Mouse (Mus musculus) MEL-GATA-1-ER (cell line): ENCODE results near the gene Fam92b.

Experiments
- DNase-seq: peaks from one replicate; pipeline ENCODE4 v3.0.0-alpha.2; 2012; ENCODE audit warnings: low read depth; ENCODE audit errors: extremely low read depth

Fam92b gene

DNA sequence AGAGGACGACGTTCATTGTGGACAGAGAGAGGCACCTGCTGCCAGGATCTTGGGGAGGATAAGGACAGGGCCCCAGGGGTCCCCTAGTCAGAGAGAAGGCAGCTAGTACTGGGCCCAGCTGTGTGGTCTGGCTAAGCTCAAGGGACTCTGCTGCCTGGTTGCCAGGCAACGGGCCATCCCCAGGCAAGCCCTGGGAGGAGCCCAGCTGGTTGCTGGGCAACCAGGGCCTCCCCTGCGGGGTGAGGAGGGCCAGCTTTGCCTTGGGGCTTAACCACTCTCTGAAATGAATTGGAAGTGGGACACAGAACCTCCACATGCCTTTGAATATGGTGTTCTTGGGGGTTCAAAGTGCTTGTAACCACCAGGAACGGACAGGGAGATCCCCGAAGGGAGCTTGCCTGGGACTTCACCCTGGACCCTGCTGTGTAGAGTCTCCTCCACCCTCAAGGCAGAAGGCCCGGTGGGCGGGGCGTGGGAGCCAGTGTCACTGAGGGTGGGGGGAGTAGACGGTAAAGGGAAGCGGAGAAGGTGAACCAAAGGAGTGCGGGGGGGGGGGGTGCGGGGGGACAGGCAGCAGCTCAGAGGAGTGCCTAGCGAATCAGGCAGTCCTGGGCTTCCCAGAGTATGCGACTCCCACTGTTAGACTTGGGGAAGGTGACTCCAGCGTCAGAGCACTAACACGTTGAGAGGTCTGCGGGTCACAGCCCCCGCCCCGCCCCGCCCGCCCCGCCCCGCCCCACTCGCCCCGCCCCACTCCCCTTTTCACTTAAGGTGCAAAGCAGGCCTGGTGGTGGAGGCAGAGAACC, at the start of gene Fam92b:
Fam92b (minus strand) TSS at position 149 of the 806 bp plus-strand sequence.
- DNase-seq: peak; percentile 27

DNA sequence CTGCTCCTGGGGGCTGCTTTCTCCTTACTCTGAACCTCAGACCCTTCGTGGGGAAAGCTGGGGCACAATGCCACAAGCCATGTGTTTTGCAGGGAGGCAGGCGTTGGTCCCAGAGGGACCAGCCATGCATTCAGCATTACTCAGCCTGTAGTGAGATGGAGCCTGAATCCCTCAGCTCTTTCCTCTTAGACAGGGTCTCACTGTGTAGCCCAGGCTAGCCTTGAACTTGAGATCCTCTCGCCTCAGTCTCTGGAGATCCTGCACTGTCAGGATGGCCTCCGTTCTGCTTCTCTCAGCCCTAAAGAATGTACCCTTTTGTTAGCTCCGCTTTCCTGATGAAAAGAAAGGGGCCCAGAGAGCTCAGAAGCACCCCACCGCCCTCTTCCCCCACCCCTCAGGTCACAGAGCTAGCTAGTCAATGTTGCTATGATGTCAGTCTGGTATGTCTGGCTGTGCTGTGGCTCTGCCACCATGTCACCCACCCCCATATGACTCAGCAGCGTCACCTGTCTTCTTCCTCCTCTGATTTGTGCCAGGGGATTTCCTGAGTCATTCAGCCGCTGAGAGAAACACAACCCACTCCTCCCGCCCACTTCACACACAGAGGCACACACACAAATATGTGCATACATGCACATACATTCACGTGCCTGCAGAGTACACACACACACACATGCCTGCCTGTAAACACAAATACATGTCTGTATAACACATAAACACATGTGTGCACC, 48.3 kb upstream of the Fam92b start:
- DNase-seq: no peak

DNA sequence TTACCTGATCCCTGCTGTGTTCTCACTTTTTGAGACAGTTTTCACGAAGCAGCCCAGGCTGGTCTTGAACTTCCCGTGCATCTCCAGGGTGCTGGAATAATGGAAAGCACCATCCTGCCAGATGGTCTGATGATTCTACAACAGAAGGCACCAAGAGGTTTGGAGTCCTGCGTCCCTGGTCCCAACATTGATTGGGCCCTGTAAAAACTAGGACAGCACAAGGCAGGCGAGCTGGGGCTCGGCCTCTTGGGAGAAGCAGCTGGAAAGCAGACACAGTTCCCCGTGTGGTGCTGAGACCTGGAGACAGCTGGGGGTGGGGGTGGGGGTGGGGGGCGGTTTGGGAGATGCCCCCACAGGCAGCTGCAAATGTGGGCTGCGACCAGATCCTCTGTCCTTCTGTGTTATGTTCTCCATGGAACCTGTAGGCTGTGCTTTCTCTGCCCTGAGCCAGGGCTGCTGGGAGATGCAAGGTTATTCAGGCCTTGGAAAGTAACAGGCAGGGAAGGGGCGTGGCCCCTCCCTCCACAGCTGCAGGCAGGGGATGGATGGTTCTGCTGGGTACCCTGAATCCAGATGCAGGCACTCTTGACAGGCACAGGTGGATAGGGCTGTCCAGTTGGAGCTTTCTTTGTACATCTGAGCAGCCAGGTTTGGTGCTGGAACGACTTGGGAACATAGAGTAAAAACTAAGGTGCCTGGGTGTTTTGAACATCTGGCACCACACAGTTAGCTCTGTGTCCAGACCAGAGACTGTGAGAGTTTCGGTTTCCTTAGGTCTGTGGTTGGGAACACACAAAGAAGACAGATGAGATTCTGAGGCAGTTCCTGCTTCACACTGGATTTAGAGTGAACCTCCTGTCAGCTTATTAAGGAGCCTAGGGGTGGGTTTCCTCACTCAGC, 47.5 kb upstream of the Fam92b start:
- no peak for DNase-seq

DNA sequence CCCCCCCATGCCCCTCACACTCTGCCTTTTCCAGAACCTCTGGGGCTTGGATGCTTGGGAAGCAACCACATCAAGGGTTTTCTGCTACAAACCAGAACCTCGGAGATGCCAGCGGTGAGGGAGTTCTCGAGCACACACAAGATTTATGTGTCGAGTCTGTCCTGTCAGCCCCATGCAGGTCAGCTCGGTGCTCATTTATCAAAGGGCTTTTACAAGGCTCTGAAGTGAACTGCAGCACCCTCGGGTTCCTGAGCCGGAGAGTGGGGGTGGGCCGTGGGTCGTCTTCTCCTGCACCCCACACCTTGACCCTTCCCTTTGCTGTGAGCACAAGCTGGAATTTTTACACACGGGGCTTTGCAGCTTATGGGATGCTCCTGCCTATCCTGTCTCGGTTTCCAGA, 45.3 kb upstream of the Fam92b start:
- DNase-seq: no peak

DNA sequence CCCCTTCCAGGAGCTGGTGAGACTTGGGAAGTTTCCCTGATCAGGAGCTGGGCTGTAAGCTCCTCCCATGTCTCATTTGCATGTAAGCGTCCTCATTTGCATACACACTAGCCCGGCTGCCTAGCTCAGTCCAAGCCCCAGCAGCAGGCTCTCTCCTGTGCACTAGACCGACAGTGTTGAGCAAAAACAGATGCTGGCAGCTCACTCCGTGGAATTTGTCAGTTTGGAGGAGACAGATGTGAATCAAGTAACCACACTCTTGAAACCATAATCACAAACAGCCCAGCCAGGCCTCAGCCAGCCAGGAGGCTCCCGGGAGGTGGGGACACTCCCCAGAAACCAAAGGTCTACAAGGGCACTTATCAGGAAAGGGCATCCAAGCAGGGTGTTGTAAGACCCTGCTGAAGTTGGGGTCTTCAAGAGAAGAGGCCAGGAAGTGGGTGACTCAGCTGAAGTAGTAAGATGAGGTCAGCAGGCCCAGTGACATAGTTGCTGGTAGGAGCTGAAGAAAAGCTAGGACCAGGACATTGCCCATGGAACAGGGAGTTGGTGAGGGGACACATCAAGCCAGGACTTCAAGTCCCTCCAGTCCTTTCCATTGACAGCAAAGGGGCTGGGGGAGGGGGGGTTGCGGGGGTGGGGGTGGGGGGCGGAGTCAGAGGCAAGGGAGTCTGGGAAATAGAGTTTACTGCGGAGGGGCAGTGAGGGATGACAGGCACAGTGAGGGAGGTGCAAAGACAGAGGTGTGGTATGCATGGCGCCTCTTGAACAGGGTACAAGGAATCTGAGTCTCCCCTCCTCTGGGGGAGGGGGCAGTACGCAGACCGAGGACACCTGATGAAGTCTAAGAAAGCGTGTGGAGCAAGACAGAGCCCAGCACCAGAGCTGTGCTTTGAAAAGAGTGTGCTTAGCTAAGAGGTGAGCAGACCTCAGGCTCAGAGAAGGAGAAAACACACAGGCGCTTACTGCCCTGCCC, 39.9 kb upstream of the Fam92b start:
- DNase-seq: peak; percentile 16

DNA sequence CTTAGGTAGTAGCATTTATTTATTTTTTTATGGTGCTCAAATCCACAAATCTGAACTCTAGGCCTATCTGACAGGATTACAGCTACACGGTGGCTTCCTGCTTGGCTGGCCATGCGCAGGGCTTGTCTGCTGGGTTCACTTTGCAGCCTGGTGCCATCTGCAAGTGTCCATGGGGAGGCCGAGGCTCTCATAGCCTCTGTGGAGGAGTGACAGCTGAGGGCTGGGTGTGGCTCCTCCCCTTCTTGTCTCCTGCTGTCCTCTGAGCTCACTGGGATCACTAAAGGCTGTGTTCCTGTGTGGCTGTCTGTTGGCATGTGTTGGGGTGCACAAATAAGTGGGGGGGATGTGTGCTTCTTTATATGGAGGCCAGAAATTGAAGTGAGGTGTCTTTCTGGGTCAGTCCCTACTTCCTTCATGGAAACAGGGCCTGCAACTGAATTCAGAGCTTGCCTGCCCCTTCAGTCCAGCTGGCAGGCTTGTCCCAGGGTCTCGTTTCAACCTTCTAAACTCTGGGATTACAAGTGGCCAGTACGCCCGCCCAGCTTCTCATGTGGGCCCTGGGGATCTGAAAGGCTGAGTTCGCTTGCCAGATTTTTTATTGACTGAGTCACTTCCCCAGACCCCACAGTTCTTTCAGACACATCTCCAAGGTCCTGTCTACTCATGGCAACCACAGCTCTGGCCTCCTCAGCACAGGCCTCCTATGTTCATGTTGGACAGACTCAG, 38.3 kb upstream of the Fam92b start:
- DNase-seq: no peak

DNA sequence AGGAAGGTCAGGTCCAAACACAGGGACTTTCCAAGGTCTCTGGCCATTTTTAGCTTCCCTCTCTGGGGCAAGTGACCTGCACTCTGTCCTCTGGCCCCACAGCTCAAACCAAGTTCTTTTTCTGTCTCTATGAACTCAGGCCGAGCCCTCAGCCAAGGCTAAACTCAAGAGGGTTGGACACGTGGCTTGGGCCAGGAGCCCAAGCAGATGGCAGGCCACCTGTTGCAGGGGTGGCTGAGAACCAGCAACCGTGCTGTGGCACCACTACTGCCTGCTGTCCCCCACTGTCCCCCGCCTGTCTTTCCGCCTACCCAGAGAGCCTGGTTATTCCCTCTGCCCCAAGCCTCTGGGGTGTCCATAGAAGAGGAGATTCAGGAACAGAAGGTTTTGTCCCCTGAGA, 36.7 kb upstream of the Fam92b start:
- no peak for DNase-seq

DNA sequence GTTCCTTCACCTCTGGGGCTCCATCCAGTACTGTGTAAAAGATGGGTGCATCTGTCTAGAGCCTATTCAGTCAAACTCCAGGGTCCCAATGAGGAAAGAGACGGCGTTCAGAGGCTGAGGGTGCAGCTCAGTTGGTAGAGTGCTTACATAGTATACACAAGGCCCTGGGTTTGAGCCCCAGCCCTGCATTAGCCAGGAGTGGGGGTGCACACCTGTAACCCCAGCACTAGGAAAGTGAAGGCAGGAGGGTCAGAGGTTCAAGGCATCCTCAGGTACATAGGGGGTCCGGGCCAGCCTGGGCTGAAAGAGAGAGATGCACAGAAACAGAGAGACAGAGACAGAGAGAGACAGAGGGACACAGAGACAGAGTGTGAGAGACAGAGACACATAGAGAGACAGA, 36.0 kb upstream of the Fam92b start:
- no peak for DNase-seq

DNA sequence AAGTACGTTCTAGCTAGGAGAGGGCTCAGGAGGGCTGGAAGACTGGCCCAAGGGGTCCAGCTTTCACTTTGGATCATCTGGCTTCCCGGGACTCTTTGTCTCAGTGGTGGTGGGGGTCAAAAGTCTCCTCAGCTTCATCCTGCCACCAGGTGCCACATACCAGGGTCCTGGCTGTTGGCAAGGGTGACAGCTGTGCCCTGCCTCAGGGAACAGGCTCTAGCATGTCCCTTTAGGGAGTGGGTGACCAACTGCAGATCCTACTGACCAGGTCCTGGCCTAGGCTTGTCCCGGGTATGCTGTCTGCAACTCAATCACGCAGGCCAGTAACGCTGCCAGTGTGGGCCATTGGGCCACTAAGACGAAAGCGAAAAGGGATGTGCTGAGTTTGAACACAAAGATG, 35.3 kb upstream of the Fam92b start:
- DNase-seq: no peak

DNA sequence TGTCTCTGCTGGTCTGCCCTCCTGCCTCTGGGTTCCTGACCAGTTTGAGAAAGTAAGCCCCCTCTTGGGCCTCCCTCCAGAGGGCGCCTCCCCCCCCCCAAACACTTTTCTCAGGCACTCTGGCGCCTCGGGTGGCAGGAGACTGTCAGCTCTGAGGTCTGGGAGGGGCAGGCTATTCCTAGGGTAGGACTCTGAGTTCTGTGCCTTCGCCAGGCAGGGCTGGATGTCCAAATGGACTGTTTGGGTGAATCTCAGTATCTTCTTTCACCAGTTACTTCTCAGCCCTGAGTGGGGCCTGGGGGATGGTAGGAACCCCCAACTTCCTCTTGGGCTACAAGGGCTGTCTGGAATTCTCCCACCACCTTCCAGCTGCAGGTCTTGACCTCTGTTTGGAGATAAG, 34.1 kb upstream of the Fam92b start:
- DNase-seq: no peak

DNA sequence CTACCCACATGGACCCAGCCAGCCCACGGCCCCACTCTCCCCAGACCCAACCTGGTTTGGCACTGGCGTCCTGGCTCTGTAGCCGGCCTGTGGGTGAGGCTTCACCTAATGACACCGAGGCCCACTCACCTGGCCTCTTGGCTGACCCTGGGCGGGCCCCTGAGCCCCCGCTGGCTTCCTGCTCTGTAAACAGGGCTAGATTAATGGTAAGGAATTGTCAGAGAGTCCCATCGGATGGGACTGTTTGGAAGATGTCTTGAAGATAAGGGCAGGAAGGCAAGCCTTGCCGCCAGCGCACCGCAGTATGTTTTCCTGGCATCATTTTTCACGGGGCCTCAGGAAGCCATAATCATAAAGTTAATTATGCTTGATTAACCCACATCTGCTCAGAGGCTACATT, 30.8 kb upstream of the Fam92b start:
- no peak for DNase-seq

DNA sequence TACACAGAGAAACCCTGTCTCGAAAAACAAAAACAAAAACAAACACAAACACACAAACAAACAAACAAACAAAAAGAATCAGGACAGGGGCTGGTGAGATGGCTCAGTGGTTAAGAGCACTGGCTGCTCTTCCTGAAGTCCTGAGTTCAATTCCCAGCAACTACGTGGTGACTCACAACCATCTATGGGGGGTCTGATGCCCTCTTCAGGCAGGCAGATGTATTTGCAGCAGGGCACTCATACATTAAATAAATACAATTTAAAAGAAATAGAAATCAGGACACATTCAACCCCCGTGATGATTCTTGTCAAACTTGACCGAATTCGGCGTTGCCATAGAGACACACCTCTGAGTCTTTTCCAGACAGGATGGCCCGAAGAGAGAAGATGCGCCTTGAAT, 30.1 kb upstream of the Fam92b start:
- no peak for DNase-seq

DNA sequence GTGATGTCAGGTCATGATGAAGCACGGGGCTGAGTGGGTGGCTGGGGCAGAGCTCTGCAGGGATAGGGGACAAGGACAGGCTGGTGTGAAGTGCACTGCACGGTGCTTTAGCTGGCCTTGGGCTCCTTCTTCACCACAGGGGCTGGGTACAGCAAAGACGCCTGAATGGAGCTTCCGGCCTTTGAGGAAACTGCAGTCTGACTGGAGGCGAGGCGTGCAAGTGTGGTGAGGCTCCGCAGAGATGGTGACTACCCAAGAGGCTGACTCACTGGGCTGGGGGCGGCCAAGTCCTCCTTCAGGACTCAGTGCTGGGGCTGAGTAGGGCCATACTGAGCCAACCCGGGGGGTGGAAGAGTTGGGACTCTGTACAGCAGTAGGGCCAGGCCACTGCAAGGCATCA, 28.6 kb upstream of the Fam92b start:
- no peak for DNase-seq

DNA sequence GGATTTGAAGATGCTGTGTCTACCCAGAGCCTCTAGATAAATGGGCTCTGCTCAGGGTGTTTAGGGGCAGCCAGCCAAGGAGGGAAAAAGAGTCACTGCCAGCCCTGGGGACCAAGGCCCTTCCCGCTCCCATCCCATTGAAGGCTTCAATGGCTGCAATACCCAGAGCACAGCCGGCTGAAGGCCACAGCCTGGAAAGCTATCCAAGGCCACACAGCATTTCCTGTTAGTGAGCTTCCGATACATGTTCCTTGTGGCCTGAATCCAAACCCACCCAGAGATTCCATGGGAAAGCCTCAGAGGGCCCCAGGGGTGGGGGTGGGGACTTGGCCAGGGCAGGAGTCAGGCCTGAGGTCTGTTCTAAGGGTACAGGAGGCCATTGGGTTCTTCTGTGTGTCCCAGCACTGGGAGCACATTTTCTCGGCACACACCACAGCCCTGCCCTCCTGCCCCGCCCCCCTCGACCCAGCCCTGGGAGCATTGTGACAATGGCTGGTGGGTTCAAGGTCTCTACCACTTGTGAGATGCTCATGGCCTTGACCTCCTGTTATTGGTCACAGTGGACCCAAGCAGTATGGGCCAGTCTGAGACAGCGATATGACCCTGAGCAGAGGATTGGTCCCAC, 27.6 kb upstream of the Fam92b start:
- no peak for DNase-seq

DNA sequence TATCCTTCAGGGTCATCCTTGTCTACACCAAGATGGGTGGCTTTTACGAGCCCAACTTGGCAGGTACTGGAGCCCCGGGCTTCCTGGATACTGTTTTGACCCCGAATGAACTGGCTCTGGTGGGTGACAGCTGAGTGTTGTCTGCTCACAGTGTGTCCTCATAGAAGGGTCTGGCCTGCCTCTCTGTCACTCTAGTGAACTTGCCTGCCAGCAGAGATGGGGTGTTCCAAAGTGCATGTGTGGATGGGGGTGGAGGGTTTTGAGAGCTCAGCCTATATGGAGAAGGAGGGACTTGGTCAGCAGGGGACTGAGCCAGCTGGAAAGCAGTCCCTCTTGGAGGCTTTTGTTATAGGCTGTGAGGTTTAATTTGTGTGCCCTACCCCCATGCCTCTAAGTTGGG, 25.3 kb upstream of the Fam92b start:
- no peak for DNase-seq

DNA sequence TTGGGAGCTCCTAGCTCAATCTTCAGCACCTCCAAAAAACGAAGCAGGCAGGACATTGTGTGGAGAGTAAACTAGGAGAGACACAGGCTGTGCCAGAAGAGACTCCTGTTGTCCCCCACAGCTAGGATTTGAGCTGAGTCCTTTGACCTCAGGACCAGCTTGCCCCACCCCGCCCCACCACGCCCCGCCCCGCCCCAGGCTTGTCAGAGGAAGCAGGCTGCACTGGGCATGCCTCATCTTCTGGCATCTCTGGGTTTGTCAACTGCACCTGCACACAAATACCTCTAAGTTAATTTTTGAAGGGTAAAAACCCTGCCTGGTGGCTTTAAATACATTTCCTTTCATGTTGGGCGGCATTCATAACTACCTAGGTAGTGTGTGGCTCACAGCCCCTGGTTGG, 24.1 kb upstream of the Fam92b start:
- no peak for DNase-seq

DNA sequence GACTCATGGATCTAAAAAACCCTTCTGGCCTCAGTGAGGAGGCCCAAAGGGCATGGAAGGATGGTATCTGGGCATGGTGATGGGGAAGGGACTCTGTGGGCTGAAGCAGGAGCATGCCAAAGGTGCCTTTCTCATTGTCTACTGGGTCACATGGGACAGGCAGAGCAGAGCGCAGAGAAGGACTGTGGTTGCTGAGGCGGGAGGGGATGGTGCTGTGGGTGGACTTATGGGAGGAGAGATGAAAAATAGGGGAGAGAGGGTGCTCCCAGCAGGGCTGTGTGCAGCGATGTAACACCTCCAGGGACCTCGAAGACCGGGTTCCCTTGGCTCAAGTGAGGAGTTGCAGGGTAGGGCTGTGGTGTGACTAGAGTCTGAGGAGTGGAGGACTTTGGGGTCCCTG, 14.9 kb upstream of the Fam92b start:
- DNase-seq: no peak

DNA sequence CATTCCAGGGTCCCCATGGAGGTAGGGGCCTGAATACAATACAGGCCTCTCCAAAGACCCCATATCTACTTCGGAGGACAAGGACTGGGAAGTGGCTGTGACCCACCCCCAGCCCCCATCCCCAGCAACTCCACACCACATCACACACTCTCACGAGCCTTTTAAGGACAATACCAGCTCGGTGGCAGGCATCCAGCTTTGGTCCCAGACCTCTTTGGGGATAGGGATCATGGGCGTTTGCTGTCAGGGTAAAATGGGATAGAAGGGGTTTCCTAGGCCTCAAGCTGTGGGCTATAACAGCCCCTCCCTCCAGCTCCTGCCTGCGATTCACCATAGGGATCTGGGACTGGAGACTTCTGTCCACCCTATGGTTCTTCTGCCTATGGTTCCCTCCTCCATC, 14.4 kb upstream of the Fam92b start:
- no peak for DNase-seq

DNA sequence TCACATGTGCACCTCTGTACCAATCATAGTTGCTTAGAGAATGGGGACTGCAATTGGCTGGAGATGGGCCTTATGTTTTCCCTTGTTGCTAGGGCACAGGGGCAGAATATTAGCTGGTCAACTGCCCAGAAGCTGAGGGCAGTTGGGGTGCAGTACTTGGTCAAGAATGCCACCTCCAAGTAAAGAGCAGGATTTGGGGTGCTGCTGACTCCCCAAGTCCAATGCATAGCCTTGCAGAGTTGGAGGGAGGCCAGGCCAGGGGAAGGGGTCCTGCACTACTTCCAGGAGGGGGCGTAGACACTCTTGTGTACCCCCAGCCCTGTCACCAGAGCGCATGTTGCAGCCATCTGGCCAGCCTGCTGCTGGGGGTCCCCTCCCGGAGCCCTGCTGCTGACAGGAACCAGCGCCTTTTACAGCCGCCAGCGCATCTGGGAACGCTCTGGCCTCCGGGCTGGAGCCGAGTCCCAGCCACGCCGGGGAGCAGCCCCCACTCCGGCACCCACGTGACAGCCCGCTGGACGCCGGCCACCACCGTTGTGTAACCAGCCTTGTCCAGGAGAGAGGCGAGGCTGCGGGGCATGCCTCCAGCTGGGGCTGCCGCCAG, 13.6 kb upstream of the Fam92b start:
- DNase-seq: no peak
